Mouse (Mus musculus) liver, embryonic 12.5 days (tissue): ENCODE results near the gene H2-Ab1. TPM values are rescaled to one million over a fixed set of nuclear protein-coding genes. Genes with fewer than 3 reads are reported as not detected.
A peak's percentile ranks its signal among the peaks of the same experiment; 100 is the strongest.
"Not testable (repeated sequence)": the region's sequence is repeated elsewhere in the genome, so short reads cannot be mapped to it uniquely, and the experiment has no call there.

ENCODE experiments used
- ATAC-seq: fragments of 200-750 bp; cut with Nextera tagmentation; 2 replicates; pipeline ENCODE4 v1.8.0; 2017; ENCODE audit warnings: moderate number of reproducible peaks, mild to moderate bottlenecking, moderate library complexity
- H3K27ac ChIP-seq: fragments of 300-500 bp; sonication (generic); 2 replicates; pipeline ENCODE4 v1.5.1; 2016; ENCODE audit warnings: mild to moderate bottlenecking
- H3K27me3 ChIP-seq: fragments of 300-500 bp; sonication (generic); replicated peaks from 2 replicates; pipeline ENCODE4 v1.6.1; 2016; ENCODE audit warnings: mild to moderate bottlenecking, moderate library complexity
- H3K36me3 ChIP-seq: fragments of 300-500 bp; sonication (generic); 2 replicates; pipeline ENCODE4 v1.6.1; 2016; ENCODE audit warnings: mild to moderate bottlenecking, moderate library complexity
- H3K4me1 ChIP-seq: fragments of 300-500 bp; sonication (generic); 2 replicates; pipeline ENCODE4 v1.6.1; 2016
- H3K4me2 ChIP-seq: fragments of 300-500 bp; sonication (generic); 2 replicates; pipeline ENCODE4 v1.6.1; 2016; ENCODE audit warnings: mild to moderate bottlenecking, moderate library complexity
- H3K4me3 ChIP-seq: fragments of 300-500 bp; sonication (generic); 2 replicates; pipeline ENCODE4 v1.5.1; 2016; ENCODE audit warnings: mild to moderate bottlenecking, moderate library complexity
- H3K9ac ChIP-seq: fragments of 300-500 bp; sonication (generic); 2 replicates; pipeline ENCODE4 v1.6.1; 2016; ENCODE audit warnings: mild to moderate bottlenecking, moderate library complexity
- H3K9me3 ChIP-seq: fragments of 300-500 bp; sonication (generic); replicated peaks from 2 replicates; pipeline ENCODE4 v1.6.1; 2016; ENCODE audit warnings: mild to moderate bottlenecking, moderate library complexity
- WGBS: fragments of 180-500 bp; shearing (Covaris S2); methylation state at CpG from one replicate; pipeline ENCODE4 v1.1.7; 2016; ENCODE audit not compliant: insufficient replicate concordance; 5-methylcytosine and 5-hydroxymethylcytosine counted together
- polyA plus RNA-seq: library from polyadenylated mRNA; unstranded; fragments of >200 nt; fragmentation: Nextera tagmentation; extraction: Ambion mirVana; gene quantifications from 2 replicates; pipeline ENCODE4 v1.2.1, GENCODE M21; 2016

The H2-Ab1 gene
- polyA plus RNA-seq, 1 experiment from 2014 or later: 3.1 TPM

GRCm38 (mm10) chr17:34301670-34302190 lies 44.2 kb downstream of the H2-Ab1 start:
- Histone ChIP-seq H3K4me2 (no peak overlapping the region), H3K27ac (no peak overlapping the region), H3K9ac (no peak overlapping the region), H3K9me3 (no peaks in the 10 kb centered on the region), H3K4me3 (no peak overlapping the region), H3K4me1 (no peaks in the 10 kb centered on the region), H3K27me3 (peaks cover 20% of the 10 kb centered on the region), H3K36me3 (no peaks in the 10 kb centered on the region)
- no peak for ATAC-seq
- WGBS: 66% methylated on average over 4 of the region's 4 CpGs

GRCm38 (mm10) chr17:34303789-34304188 lies 46.3 kb downstream of the H2-Ab1 start:
- Histone ChIP-seq H3K27me3 (peaks cover 10% of the 10 kb centered on the region; the same call in 1 of the 2 replicates), H3K9ac (no peak overlapping the region), H3K4me3 (no peak overlapping the region), H3K4me2 (no peak overlapping the region), H3K36me3 (no peaks in the 10 kb centered on the region), H3K27ac (no peak overlapping the region), H3K9me3 (no peaks in the 10 kb centered on the region), H3K4me1 (no peaks in the 10 kb centered on the region)
- no peak for ATAC-seq
- 71% methylated on average over 2 of the region's 2 CpGs for WGBS

DNA sequence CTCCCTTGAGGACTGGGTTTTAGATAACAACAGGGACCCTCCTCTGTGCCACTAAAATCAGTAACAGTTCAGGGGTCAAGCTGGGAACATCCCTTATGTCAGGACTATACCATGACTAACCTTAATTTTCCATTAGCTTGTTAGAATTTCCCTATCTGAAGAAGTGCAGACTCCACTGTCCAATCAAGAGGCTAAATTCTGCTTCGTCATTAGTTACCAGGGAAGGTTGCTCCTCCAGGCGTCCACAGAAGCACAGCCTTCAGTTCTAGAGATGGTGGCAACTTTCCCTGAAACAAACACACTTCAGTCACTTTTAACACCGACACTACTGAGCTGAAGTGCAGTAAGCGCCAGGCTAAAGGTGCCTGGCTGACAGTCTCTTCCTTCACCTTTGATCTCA lies 47.3 kb downstream of the H2-Ab1 start:
- ATAC-seq: no peak
- H3K9me3 ChIP-seq: no peaks in the 10 kb centered on the region
- peaks cover 3% of the 10 kb centered on the region; the same call in 1 of the 2 replicates for H3K4me1 ChIP-seq
- H3K4me3 ChIP-seq: no peak overlapping the region
- no peak overlapping the region for H3K4me2 ChIP-seq
- no peaks in the 10 kb centered on the region for H3K36me3 ChIP-seq
- no peak overlapping the region for H3K9ac ChIP-seq
- 18% methylated on average over 4 of the region's 4 CpGs for WGBS
- H3K27me3 ChIP-seq: peaks cover 17% of the 10 kb centered on the region; the same call in 1 of the 2 replicates
- H3K27ac ChIP-seq: no peak overlapping the region

GRCm38 (mm10) chr17:34305380-34306030 lies 48.0 kb downstream of the H2-Ab1 start, which contains the start of gene H2-Eb1:
H2-Eb1 (plus strand) TSS chr17:34305867.
- Histone ChIP-seq H3K9me3 (no peaks in the 10 kb centered on the region), H3K36me3 (no peaks in the 10 kb centered on the region), H3K4me1 (peaks cover 3% of the 10 kb centered on the region), H3K4me2 (no peak within 1 kb of the TSS), H3K27ac (no peak within 1 kb of the TSS), H3K4me3 (no peak within 1 kb of the TSS), H3K27me3 (peaks cover 17% of the 10 kb centered on the region; the same call in 1 of the 2 replicates), H3K9ac (no peak within 1 kb of the TSS)
- no peak for ATAC-seq

GRCm38 (mm10) chr17:34306407-34306806 lies 48.9 kb downstream of the H2-Ab1 start:
- Histone ChIP-seq H3K4me2 (no peak overlapping the region), H3K9ac (no peak overlapping the region), H3K9me3 (no peaks in the 10 kb centered on the region), H3K27ac (no peak overlapping the region), H3K4me3 (no peak overlapping the region), H3K4me1 (peaks cover 3% of the 10 kb centered on the region), H3K27me3 (peaks cover 17% of the 10 kb centered on the region; the same call in 1 of the 2 replicates), H3K36me3 (no peaks in the 10 kb centered on the region)
- ATAC-seq: no peak
- 60% methylated on average over 2 of the region's 2 CpGs for WGBS

DNA sequence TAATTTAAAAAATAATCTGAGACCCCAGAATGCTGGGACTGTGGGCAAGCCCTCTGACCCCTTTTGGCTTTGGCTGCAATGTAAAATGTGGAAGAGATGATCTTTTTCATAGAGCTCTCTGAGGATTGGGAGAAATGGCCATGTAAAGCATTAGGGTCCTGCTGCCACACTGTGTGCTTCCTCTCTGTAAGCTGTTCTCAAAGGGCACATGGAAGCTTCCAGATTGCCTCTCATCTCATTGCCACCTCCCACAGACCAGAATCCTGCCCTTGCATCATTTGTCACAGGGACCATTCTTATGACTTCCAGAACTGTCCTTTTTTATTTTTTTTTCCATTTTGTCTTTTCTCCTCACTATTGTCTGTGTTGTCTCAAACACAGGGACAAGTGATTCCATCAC lies 49.7 kb downstream of the H2-Ab1 start:
- H3K9ac ChIP-seq: no peak overlapping the region
- peaks cover 3% of the 10 kb centered on the region for H3K4me1 ChIP-seq
- H3K36me3 ChIP-seq: no peaks in the 10 kb centered on the region
- ATAC-seq: no peak
- no peak overlapping the region for H3K4me3 ChIP-seq
- H3K27me3 ChIP-seq: peaks cover 17% of the 10 kb centered on the region; the same call in 1 of the 2 replicates
- H3K9me3 ChIP-seq: no peaks in the 10 kb centered on the region
- H3K27ac ChIP-seq: no peak overlapping the region
- no peak overlapping the region for H3K4me2 ChIP-seq

- no peak for ATAC-seq
- peaks cover 3% of the 10 kb centered on the region for H3K4me1 ChIP-seq
Measured at GRCm38 (mm10) chr17:34308161-34308560, 50.7 kb downstream of the H2-Ab1 start.

DNA sequence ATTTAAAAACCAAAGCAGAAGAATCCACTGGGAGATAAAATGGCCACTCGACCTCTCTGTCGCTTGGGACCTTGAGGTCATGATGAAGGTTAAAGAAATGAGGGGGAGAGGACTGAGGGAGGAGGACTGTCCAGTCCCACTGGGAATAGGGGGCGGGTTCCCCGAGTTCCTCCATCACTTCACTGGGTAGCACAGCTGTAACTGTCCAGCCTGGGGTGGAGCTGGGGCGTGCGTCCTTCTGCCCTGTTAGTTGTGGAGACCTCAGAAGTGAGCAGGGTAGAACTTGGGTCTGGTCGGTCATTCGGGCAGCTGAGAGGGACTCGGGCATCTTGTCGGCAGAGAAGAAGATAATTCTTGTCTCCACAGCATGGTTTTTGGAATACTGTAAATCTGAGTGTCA lies 51.7 kb downstream of the H2-Ab1 start:
- no peaks in the 10 kb centered on the region for H3K9me3 ChIP-seq
- WGBS: 35% methylated on average over 10 of the region's 10 CpGs
- H3K4me3 ChIP-seq: peak overlapping the region; percentile 60
- H3K9ac ChIP-seq: no peak overlapping the region
- ATAC-seq: no peak
- H3K27ac ChIP-seq: no peak overlapping the region
- peaks cover 3% of the 10 kb centered on the region for H3K4me1 ChIP-seq
- H3K27me3 ChIP-seq: peaks cover 11% of the 10 kb centered on the region; the same call in 1 of the 2 replicates
- peak overlapping the region; percentile 74 for H3K4me2 ChIP-seq
- H3K36me3 ChIP-seq: no peaks in the 10 kb centered on the region

More at GRCm38 (mm10) chr17:34308161-34308560, 50.7 kb downstream of the H2-Ab1 start:
- H3K27me3 ChIP-seq: peaks cover 17% of the 10 kb centered on the region; the same call in 1 of the 2 replicates
- H3K9me3 ChIP-seq: no peaks in the 10 kb centered on the region
- H3K4me3 ChIP-seq: no peak overlapping the region
- H3K27ac ChIP-seq: no peak overlapping the region
- WGBS: 55% methylated on average over 4 of the region's 4 CpGs
- no peak overlapping the region for H3K4me2 ChIP-seq
- H3K9ac ChIP-seq: no peak overlapping the region
- H3K36me3 ChIP-seq: no peaks in the 10 kb centered on the region

DNA sequence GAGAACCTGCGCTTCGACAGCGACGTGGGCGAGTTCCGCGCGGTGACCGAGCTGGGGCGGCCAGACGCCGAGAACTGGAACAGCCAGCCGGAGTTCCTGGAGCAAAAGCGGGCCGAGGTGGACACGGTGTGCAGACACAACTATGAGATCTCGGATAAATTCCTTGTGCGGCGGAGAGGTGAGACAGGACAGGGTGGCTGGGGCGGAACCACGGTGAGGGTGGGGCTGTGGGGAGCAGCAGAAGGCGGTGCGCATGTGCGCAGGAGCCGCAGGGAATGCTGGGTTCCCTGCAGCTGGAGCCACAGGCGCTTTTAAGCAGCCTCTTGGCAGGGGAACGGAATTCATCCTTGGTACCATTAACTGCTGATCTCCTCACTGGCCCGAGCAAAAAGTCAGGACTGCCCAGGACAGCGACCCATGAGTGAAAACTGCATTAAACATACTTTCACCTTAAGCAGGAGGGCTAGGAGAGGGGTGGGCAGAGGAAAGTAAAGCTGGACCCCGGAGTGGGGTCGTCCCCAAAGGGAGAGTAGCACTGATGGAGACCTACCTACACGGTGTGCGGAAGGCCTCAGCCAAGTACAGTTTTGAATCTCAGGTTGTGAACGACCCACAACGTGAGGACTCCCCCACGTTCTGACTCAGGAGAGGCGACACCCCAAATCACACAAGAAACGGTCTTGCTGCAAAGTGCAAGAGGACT lies 52.3 kb downstream of the H2-Ab1 start:
- Histone ChIP-seq H3K4me3 (peak overlapping the region; percentile 60), H3K36me3 (no peaks in the 10 kb centered on the region), H3K4me1 (peaks cover 3% of the 10 kb centered on the region), H3K9me3 (no peaks in the 10 kb centered on the region), H3K27me3 (peaks cover 11% of the 10 kb centered on the region; the same call in 1 of the 2 replicates), H3K4me2 (peak overlapping the region; percentile 74), H3K9ac (peak overlapping the region; percentile 52), H3K27ac (no peak overlapping the region)
- 23% methylated on average over 38 of the region's 38 CpGs for WGBS
- ATAC-seq: peak; percentile 68

- 70% methylated on average over 3 of the region's 3 CpGs for WGBS
Measured at GRCm38 (mm10) chr17:34310526-34310925, 53.0 kb downstream of the H2-Ab1 start.

GRCm38 (mm10) chr17:34312185-34312584 lies 54.7 kb downstream of the H2-Ab1 start:
- Histone ChIP-seq H3K36me3 (no peaks in the 10 kb centered on the region), H3K4me1 (peaks cover 3% of the 10 kb centered on the region), H3K27ac (no peak overlapping the region), H3K4me3 (no peak overlapping the region), H3K4me2 (no peak overlapping the region), H3K27me3 (peaks cover 11% of the 10 kb centered on the region; the same call in 1 of the 2 replicates), H3K9me3 (no peaks in the 10 kb centered on the region), H3K9ac (no peak overlapping the region)
- ATAC-seq: no peak
- 54% methylated on average over 1 of the region's 1 CpGs for WGBS

More at GRCm38 (mm10) chr17:34310526-34310925, 53.0 kb downstream of the H2-Ab1 start:
- H3K4me1 ChIP-seq, H3K9me3 ChIP-seq, H3K9ac ChIP-seq, H3K4me3 ChIP-seq, ATAC-seq, H3K36me3 ChIP-seq, H3K27ac ChIP-seq, H3K4me2 ChIP-seq: not testable (repeated sequence)
- peaks cover 11% of the 10 kb centered on the region; the same call in 1 of the 2 replicates for H3K27me3 ChIP-seq

- no peak overlapping the region for H3K27ac ChIP-seq
- no peaks in the 10 kb centered on the region for H3K9me3 ChIP-seq
- 34% methylated on average over 3 of the region's 3 CpGs for WGBS
- no peaks in the 10 kb centered on the region for H3K36me3 ChIP-seq
- peaks cover 6% of the 10 kb centered on the region; the same call in 1 of the 2 replicates for H3K27me3 ChIP-seq
- no peak overlapping the region for H3K4me2 ChIP-seq
- H3K4me1 ChIP-seq: peaks cover 3% of the 10 kb centered on the region
- H3K9ac ChIP-seq: no peak overlapping the region
- H3K4me3 ChIP-seq: no peak overlapping the region
- ATAC-seq: no peak
Measured at GRCm38 (mm10) chr17:34313393-34313792, 55.9 kb downstream of the H2-Ab1 start.
